Mouse (Mus musculus): ENCODE measurements around the gene Ganc. TPM values are rescaled to one million over a fixed set of nuclear protein-coding genes. Genes with fewer than 3 reads are reported as not detected.

Ganc gene
- polyA plus RNA-seq, 1 experiment from 2014 or later, result 9.9 TPM

DNA sequence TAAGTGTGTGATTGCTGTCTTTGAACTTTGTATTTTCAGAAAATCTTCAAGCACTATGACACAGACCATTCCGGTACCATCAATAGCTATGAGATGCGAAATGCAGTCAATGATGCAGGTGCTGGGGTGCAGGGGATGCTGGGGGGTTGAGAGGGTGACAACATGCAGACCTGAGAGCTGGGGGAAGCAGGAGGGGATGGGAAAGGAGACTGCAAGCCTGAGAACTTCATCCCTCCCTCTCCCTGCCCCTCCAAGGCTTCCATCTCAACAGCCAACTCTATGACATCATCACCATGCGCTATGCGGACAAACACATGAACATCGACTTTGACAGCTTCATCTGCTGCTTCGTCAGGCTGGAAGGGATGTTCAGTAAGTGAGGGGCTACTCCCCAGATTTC, 99.4 kb downstream of the Ganc start:
- H3K27me3 ChIP-seq (ENCODE audit: control insufficient read depth, insufficient read depth, low read depth, low read length), result no peaks in the 10 kb centered on the region
- H3K9ac ChIP-seq (ENCODE audit: low read length), result no peak overlapping the region
- 80% methylated on average over 6 of the region's 6 CpGs for WGBS
- H3K4me1 ChIP-seq (replicated peaks; ENCODE audit: control insufficient read depth, insufficient read depth, low read length), result peaks cover 11% of the 10 kb centered on the region; the same call in 1 of the 2 replicates
- no peak overlapping the region for H3K27ac ChIP-seq (ENCODE audit: low read length)
- H3K9me3 ChIP-seq (ENCODE audit: control insufficient read depth, low read length), result no peaks in the 10 kb centered on the region
- ATAC-seq (ENCODE audit: low read depth), result no peak
- H3K4me3 ChIP-seq (ENCODE audit: low read length), result no peak overlapping the region
- peaks cover 11% of the 10 kb centered on the region; the same call in 1 of the 2 replicates for H3K36me3 ChIP-seq (ENCODE audit: control insufficient read depth, insufficient read depth, low read length)
- H3K4me2 ChIP-seq (ENCODE audit: low read depth, low read length), result no peak overlapping the region

DNA sequence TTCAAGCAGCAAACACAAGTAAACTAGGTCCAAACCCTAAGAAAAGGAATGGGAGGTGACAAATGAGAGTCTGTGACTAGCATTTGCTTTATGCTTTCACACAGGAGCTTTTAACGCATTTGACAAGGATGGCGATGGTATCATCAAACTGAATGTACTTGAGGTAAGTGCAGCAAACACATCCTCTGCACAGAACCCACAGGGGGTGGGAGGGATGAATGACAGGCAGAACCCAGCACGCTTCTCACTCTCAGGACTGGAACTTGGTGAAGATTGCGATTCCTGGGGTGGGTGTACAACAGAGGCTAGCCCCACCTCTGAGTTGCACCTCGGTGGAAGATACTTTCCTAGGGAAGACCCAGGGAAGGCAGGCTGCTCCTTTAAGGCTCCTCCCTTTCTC, 100.3 kb downstream of the Ganc start:
- Histone ChIP-seq H3K27ac (ENCODE audit: low read length) (no peak overlapping the region), H3K9ac (ENCODE audit: low read length) (no peak overlapping the region), H3K27me3 (ENCODE audit: control insufficient read depth, insufficient read depth, low read depth, low read length) (no peaks in the 10 kb centered on the region), H3K36me3 (ENCODE audit: control insufficient read depth, insufficient read depth, low read length) (peaks cover 12% of the 10 kb centered on the region; the same call in 1 of the 2 replicates), H3K4me2 (ENCODE audit: low read depth, low read length) (no peak overlapping the region), H3K4me1 (replicated peaks; ENCODE audit: control insufficient read depth, insufficient read depth, low read length) (peaks cover 11% of the 10 kb centered on the region; the same call in 1 of the 2 replicates), H3K4me3 (ENCODE audit: low read length) (no peak overlapping the region), H3K9me3 (ENCODE audit: control insufficient read depth, low read length) (no peaks in the 10 kb centered on the region)
- no peak for ATAC-seq (ENCODE audit: low read depth)
- 72% methylated on average over 5 of the region's 5 CpGs for WGBS

Other genes starting within 250 kb of the Ganc start
- 92.8 and 94.7 TPM in 2 replicates for gene Ehd4, start 249.3 kb upstream of the Ganc start, polyA plus RNA-seq (2015; fragmentation: Nextera tagmentation; extraction: Ambion mirVana)
- gene Pla2g4e, start 158.6 kb upstream of the Ganc start, polyA plus RNA-seq (2015; fragmentation: Nextera tagmentation; extraction: Ambion mirVana), result 0.08 and 0.20 TPM in 2 replicates
- gene Pla2g4d, start 114.7 kb upstream of the Ganc start, polyA plus RNA-seq (2015; fragmentation: Nextera tagmentation; extraction: Ambion mirVana), result not detected in 2 replicates
- gene Pla2g4f, start 89.7 kb upstream of the Ganc start, polyA plus RNA-seq (2015; fragmentation: Nextera tagmentation; extraction: Ambion mirVana), result 1.1 and 1.9 TPM in 2 replicates
- gene Vps39, start 50.8 kb upstream of the Ganc start, polyA plus RNA-seq (2015; fragmentation: Nextera tagmentation; extraction: Ambion mirVana), result 21.7 and 23.4 TPM in 2 replicates
- gene Tmem87a, start 217 bp downstream of the Ganc start, polyA plus RNA-seq (2015; fragmentation: Nextera tagmentation; extraction: Ambion mirVana), result 10.1 and 10.2 TPM in 2 replicates
- gene Capn3, start 52.1 kb downstream of the Ganc start, polyA plus RNA-seq (2015; fragmentation: Nextera tagmentation; extraction: Ambion mirVana), result 0.94 and 1.1 TPM in 2 replicates
- gene Zfp106, start 159.9 kb downstream of the Ganc start, polyA plus RNA-seq (2015; fragmentation: Nextera tagmentation; extraction: Ambion mirVana), result 37.4 and 45.1 TPM in 2 replicates
- gene Snap23, start 163.8 kb downstream of the Ganc start, polyA plus RNA-seq (2015; fragmentation: Nextera tagmentation; extraction: Ambion mirVana), result 57.2 and 59.6 TPM in 2 replicates
- 21.6 and 23.1 TPM in 2 replicates for gene Haus2, start 205.5 kb downstream of the Ganc start, polyA plus RNA-seq (2015; fragmentation: Nextera tagmentation; extraction: Ambion mirVana)
- gene Lrrc57, start 205.6 kb downstream of the Ganc start, polyA plus RNA-seq (2015; fragmentation: Nextera tagmentation; extraction: Ambion mirVana), result 29.9 and 31.1 TPM in 2 replicates
- 10.3 and 14.6 TPM in 2 replicates for gene Stard9, start 225.2 kb downstream of the Ganc start, polyA plus RNA-seq (2015; fragmentation: Nextera tagmentation; extraction: Ambion mirVana)

All from lung, embryonic 16.5 days (tissue).